Mouse (Mus musculus): ENCODE measurements around the gene Ttc21b. TPM values are rescaled to one million over a fixed set of nuclear protein-coding genes. Genes with fewer than 3 reads are reported as not detected.
A peak's percentile ranks its signal among the peaks of the same experiment; 100 is the strongest.

Gene Ttc21b
- total RNA-seq, 2 experiments from 2014 or later, result 3.7 to 4.3 TPM

DNA sequence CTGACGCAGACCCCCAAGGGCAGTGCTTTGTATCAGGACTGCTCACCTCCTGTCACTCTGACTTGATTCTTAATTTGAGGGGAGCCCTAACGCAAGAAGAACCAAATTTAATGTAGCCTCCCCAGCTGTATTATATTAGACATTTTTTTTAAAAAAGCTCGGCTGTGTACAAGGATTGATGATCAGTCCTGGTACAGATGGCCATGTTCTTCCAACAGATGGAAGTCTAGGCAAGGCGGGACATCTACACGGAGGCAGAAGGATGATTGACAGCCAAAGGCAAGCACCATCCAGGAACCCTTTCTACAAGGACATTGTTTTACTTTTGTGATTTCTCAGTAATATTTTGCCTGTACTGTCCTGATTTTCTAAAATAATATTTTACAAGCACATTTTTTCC is 83.3 kb downstream of the Ttc21b start:
- DNase-seq, result no peak

DNA sequence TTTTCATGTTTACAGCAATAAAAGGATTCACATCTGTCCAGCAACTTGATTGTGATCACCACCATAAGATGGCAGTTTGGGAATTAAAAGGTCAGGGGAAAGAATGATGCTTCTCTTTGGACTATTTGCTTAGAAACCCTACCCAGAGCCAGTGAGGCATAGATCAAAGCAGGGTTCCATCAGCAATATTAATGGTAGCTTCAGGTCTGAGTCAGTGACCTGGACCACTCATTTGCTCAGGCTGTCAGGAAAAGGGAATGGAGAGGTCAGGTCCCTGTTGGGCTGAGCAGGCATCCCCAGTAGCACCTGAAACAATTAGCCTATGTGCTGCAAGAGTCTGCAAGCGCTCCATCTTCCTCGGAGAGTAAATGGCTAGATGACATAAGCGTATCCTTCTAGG is 84.8 kb downstream of the Ttc21b start:
- DNase-seq, result no peak

DNA sequence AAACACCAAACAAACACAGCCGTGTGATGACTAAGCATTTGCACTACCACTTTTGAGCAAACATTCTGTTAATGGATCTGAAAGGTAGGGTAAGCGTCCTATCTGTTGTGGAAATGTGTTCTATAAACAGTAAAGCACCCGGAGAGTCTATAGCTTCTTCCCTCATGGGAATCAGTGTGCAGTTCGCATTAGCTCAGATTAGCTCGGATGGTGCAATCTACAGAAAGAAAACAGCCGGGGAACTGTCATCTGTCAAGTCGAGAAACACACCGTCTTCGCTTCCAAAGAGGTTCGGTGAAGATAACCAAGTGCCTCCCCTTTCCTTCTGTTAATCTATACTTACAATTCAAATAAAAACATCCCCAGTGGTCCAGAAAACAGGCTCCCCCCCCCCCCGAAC is 85.7 kb downstream of the Ttc21b start:
- no peak for DNase-seq

DNA sequence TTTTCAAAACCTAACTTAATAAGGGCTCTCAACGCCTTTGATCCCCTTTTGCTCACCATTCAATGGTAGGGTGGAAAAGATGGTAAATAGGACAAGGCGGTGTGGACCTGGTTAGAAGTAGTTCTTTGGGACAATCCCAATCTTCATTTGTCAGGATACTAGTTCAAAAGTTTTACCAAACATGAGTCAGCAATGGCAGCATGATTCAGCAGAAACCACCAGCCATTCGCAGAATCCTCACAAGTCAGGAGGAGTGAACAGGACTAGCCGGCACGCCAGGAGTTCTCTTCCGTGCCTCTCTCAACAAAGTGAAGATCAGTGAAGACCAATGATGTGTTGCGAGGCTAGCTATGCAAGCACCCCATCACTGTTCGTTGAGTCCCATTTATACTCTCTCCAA is 91.4 kb downstream of the Ttc21b start:
- DNase-seq, result no peak

DNA sequence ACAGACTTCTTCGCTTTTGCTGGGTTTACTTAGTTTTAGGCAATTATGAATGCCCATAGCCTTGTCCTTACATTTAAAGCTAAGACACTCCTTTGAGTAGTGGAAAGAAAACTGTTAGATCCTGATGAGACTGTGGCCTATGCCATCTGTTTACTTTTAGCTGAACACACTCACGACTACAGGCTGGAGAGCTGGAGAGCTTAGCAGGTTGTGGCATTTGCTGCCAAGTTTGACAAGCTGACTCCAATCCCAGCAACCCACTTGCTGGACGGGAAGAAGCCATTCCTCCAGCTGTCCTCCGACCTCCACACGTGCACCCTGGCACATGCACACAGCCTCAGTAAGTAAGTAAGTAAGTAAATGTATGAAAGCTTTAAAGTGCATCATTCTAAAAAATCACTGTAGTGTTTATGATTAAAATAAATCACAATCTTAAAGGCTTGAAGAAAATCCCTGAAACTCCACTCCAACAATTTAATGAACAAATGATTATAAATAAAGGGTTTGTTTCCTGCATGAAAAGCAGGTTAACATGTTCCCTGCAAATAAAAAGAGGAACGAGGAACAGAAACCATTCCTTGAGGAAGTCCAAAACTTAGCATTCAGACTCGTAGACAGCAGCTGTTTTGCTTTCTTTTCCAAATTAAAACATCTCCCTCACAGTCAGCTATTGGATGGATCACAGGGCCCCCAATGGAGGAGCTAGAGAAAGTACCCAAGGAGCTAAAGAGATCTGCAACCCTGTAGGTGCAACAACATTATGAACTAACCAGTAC is 98.1 kb downstream of the Ttc21b start:
- peak in 1 of 2 experiments; percentile 11 for DNase-seq

DNA sequence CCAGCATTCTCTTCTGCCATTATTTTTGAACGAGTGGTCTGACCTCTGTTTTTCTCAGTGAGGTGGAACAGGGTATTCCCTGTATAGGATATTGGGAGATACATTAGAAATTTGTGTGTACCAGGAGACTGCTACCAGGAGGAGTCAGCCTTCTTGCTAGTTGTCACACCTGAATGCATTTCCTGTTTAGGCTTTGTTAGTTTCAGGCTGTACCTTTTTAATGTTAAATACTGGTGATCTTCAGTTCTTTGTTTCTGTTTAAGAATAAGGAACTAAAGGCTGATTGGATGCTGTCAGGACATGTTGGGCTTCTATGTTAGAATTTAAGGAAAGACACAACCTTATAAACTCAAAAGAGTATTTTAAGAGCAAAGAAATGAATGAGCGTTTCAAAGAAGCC is 105.0 kb downstream of the Ttc21b start:
- no peak for DNase-seq

DNA sequence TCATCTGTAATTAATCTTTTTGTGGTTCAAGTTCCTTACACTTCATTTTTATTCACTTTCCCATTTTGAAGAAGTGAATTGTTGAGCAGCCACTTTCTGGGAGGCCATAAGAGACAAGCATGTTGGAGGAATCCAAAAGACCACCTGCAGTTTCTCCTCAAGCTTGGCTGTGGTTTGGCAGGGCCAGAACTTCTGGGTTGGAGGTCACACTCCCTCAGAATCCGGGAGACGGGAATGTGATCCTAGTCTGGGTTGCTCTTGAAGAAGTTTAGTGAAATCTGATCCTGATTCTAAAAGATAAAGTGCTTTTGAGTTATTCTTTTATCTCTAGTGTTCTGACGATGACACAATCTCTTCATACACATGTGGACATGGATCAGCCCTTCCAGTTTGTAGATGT is 105.9 kb downstream of the Ttc21b start:
- DNase-seq, result no peak

DNA sequence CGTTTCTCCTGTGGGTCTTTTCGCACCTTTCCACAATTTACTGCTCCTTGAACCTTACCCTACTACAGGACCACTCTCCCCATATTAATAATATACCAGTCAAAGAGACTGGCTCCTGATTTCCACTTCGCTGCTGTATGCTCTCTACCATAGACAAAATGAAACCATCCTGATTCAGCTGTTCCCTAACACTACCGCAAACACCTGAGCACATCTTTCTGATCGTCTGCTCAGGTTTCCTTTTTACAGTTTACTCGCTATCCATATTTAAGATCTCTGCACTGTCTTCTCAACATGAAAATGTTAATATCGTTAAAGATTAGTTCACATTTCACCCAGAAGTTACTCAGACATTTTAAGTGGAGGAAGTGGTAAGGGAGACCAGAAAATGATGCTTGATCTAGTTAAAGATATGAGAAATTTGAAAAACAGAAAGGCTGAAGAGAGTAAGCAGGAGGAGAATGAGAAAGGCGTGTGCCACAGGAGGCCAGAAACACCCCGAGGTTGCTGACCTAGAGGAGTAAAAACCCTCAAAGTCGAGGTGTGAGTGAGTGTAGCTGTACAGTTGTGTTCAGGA is 107.7 kb downstream of the Ttc21b start:
- DNase-seq, result no peak

DNA sequence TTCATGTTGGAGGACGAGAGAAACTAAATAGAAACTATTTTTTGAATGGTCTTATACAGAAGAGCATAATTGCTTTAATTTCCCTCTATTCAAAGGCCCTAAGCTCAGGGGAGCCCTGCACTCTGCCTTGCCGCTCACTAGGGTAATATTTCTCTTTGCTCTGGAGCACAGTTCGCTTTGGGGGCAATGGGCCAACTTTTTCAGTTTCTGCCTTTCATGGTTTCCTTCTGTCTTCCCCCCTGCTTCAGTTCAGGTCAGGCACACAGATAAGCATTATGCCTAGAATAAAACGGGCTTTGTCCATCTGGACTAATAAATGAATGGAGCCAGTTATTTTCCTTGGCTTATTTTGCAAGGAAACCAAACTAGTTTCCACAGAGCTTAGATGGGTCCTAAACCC is 109.9 kb downstream of the Ttc21b start:
- no peak for DNase-seq

DNA sequence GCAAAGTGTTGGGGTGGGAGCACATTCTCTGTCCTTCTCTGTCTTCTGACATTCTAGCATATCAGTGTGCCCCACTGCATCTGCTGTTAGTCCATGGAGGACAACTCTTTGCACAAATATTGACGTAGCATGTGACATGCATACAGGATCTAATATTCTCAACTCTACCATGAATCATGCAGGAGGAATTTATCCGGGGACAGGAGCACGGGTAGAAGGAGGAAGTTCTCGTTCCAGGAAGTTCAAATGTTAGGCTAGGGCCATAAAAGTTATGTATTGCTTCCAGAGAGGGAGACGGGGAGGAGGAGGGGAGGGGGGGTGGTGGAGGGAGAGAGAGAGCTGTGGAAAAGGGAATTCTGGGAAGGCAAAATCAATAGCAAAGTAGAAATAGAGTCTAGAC is 111.6 kb downstream of the Ttc21b start:
- peak in 1 of 2 experiments; percentile 3 for DNase-seq

DNA sequence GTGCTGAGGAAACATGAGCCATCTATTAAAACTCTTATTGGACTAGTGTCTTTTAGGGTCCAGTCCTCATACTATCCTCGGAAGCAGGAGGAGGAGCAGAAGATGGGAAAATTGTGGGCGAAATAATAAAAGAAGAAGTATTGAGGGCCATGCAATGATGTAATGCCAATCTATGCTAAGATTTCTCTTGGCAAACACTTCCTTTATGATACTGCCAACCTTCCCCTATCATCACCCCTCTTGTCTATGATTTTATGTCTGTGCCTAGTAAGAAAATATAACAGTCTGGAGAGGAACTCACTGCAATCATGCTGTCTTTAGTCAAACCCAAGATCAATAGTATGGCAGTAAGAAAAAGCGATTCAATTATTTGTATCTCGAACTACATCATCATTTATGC is 113.1 kb downstream of the Ttc21b start:
- DNase-seq, result no peak

DNA sequence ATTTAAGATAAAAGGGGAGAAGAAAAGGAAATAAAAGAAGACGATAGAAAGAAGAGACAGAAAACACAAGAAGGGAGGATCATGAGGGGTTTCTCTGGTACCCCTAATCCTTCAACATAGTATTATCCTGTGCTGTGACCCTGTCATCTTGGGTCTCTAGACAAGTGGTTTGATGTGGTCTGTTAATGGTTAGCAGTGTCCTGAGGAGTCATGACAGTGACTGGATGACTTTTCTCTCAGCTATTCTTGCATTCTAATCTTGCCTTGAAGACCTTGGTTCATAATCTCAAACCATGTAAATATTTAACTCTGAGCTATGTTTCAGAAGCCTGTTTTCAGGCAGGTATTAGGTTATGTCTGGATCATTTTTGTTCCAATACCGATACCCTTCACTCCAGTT is 113.7 kb downstream of the Ttc21b start:
- DNase-seq, result no peak

DNA sequence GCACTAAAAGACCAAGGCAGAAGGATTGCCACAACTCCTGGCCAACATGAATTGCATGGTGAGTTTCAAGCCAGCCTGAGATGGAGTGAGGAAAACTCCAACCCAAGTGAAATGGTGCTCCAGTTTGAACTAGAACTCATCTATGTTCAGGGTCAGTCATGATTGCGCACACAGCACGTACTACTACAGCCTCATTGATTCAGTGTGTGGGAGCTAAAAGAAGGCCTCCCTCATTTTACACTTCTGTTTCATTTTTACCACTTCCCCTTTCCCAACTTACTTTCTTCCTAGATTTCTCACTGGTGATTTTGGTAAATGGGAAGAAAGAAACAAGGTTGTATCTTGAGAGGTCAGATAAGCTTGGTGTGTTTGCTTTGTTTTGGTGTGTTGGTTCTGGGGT is 114.1 kb downstream of the Ttc21b start:
- no peak for DNase-seq

DNA sequence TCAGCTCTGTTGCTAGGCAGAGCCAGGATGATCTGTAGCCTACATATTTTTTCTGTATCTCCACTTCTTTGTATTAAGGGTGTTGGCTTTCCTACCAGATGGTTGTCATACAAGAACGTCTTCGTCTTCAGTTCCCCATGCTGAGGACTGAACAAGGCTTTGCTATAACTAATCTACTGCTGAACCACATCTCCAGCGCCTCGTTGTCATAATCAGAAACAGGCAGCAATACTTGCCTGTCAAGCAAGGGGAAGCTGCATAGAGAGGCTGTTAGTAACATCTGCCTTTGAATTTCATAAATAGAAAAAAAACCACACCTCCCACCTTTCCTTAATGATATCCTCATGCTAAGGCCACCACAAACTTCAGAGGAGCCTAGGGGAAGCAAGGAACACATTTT is 116.2 kb downstream of the Ttc21b start:
- no peak for DNase-seq

Other genes starting within 250 kb of the Ttc21b start
- gene Galnt3, start 131.6 kb downstream of the Ttc21b start, total RNA-seq (2021), result under 1 TPM; 0.12 to 0.95 TPM
- gene Scn1a, start 184.2 kb upstream of the Ttc21b start, total RNA-seq (2021), result not detected

Measured in heart, adult 18-20 months (tissue).